Mouse (Mus musculus): ENCODE measurements at regions not wholly inside any gene's neighbourhood (a gene's known extent, or its start where the extent isn't known, plus 50 kb on each side); places are given as distances from the start of the nearest gene placed in this dataset.

DNA sequence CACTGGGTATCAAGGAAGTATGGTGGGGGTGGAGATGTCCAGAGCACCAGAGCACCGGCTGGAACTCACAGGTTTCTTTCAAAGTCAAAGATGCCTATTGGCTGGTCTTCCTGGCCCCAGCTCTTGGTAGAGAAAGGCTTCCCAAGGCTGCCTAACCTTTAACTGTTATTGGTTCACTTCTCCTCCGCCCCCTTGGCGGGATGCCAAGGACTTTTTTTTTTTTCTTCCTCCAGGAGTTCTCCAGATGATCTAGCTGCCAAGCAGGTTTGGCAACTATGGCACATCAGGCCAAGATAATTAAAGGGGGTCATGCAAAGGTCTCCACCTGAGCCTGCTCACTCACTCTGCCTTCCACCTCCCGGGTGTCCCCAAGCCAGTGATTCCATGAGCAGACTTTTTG, 67.5 kb downstream of the Sc5d start:
- no peak for ATAC-seq (replicated peaks; ENCODE audit: poor library complexity, severe bottlenecking)

DNA sequence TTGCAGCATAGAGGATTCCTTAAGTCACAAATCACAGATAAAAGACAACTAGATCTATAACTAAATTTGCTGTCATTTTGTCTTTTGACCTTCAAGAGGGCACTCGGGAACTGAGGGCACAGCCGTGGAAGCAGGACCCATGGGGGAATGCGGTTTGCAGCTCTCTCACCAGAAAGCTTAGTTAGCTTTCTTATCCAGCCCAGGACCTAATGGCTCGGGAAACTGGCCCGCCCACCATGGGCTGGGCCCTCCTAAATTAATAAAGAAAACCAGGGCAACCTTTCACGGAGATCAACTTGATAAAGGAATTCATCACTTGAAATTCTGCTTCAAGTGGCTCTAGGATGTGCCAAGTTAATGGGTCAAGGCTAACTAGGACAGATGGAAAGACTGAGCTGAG, 67.9 kb downstream of the Sc5d start:
- no peak for ATAC-seq (replicated peaks; ENCODE audit: poor library complexity, severe bottlenecking)

DNA sequence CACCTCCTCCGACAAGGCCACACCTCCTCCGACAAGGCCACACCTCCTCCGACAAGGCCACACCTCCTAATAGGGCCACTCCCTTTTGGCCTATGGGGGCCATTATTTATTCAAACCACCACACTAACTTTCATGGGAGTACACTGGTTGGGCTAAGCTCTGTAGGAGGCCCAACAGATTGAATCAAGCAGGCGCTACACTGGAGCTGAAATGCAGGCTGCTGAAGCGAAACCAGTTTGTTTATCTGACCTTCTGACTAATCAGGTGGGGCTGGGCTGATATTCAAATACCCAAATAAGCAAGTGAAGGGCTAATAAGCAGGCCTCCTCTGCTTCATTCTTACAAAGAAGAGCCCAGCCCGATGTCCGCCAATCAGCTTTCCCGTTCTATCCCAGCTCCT, 68.4 kb downstream of the Sc5d start:
- no peak for ATAC-seq (replicated peaks; ENCODE audit: poor library complexity, severe bottlenecking)

DNA sequence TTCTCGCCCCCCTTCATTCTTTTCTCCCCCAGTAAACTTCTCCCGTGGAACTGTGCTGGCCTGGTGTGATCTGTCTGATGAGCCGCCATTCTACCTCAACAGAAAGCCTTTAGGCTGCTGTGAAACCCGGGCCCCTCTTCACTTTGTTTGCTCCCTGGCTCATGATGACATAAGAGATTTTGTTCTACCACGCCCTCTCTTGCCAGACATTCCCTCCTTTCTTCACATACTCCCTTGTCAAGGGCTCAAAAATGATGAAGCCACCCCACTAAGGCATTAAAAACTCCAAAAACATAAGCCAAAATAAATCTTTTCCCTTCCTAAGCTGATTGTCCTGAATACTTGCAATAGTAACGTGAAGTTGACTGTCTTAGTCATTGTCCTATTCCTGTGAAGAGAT, 69.1 kb downstream of the Sc5d start:
- no peak for ATAC-seq (replicated peaks; ENCODE audit: poor library complexity, severe bottlenecking)

DNA sequence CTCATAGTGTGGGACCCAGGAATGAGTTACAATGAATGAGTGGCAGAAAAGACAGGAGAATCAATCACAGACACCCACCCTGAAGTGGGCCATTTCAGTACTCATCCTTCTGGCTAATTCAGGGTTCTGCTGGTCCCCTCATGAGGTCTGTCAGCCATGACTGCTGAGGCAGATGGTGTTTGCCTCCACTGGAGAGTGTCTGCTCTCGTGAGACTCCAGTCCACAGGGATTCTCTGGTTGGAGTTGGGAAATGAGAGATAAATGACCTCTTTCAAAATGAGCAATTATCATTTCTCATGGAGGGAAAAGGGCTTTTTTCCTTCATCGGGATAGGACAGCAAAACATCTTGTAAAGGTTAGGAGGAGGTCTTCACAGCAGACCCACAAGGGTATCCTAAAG, 69.9 kb downstream of the Sc5d start:
- no peak for ATAC-seq (replicated peaks; ENCODE audit: poor library complexity, severe bottlenecking)

DNA sequence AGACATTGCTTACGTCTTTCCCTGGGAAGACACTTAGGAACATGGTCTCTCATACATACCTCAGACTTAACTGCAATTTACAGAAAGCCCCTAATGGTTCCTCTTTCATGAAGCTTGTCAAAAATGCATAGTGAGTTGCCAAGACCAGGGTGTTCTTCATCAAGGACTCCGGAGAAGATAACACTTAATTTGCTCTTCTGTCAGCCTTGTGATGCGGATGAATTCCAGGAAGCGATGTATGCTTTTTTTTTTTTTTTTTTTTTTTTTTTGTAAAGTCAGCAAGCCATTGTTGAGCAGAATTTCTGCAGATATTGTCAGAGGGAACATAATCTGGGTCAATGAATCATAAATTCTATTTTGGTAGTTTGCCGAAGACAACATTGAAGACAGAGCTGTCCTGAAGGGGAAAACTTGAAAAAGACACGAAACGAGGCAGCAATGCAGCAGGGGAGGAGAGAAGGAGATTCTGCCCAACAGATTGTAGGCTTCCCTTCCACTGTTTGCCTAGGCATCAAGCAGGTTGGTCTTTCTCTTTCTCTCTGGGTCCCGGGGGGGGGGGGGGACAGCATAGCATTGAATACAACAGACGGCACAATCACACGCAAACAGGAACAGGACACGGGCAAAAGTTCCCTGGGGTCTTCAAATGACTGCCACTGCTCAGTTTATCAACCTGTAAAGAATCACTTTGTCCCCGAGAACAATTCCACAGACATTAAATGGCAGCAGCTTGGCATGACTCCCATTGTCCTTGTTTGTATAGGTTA, 69.1 kb upstream of the Sorl1 start:
- no peak for ATAC-seq (replicated peaks; ENCODE audit: poor library complexity, severe bottlenecking)

DNA sequence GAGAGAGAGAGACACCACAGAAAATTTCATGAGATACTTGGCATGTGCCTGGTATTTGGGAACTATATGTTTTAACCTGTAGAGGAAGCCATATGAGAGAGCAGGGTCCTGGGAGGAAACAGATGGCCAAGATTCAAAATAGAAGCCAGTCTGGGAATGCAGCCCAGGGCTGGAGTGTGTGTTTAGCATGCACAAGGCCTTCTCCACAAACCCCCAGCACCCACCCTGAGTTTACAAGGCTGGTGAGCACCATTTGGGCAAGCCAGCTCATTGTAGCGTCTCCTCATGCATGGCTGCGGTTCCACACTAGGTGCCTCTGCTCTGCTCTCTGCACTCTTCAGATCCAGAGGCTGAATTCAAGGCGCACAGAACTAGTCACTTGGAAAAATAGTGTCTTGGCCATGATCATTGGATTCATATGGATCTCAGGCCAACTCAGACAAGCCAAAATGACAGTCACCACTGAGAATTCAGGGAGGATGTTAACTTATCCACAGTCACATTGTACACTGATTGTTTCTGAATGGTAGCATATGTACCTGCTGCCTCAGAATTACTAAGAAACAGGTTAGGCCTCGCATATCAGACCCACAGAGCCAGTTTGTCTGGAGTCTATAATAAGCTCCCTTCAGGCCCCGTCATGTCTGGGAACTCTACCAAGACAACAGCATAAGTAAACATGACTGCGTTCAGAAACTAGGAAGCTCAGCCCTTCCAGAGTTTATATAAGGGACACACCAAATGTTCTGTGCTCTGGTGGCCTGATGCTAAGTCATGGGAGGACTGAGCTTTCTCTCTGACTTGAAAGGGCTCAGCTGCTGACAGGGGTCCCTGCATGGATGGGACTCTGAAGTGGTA, 63.5 kb upstream of the Sorl1 start:
- no peak for ATAC-seq (replicated peaks; ENCODE audit: poor library complexity, severe bottlenecking)

DNA sequence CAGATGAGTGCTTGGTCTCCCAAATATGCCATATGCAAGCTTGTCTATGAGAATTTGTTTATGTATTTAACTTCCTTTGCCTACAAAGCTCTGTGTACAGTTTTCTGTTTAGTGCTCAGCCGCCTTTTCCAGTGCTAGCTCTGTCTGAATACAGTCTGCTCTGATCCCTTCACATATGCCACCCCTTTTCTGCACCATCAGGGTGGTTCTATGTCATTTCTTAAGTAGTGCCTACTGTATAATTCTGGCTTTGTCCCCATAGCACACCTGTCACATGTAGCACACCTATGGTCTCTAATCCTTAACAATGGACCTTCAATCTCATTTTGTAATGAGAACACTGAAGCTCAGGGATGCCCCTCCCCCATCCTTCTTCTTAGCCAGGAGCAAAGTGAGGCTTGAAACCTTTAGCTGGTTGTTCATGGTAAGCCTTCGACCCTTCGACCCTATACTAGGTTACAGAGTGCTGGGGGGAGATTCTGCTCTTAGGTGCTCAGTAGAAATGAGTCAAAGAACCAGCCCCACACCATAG, 60.1 kb upstream of the Sorl1 start:
- no peak for ATAC-seq (replicated peaks; ENCODE audit: poor library complexity, severe bottlenecking)

DNA sequence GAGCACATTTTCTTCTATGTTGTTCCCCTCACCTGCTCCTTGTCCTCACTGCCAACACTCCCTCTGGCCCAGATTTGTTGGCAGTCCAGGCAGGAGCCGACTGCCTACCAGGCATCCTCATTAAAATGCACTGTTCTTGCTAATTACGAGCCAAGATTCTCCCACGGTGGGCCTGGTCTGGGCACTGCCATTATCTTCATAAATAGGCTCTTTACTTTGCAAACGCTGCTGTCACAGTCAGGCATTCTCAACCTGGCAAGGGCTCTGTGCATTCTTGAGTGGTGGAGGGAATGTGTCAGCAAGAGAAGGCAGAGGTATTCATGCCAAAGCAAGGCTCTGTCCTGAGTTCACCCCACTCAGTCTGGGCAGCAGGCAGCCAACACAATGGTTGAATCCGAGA, 59.4 kb upstream of the Sorl1 start:
- no peak for ATAC-seq (replicated peaks; ENCODE audit: poor library complexity, severe bottlenecking)

DNA sequence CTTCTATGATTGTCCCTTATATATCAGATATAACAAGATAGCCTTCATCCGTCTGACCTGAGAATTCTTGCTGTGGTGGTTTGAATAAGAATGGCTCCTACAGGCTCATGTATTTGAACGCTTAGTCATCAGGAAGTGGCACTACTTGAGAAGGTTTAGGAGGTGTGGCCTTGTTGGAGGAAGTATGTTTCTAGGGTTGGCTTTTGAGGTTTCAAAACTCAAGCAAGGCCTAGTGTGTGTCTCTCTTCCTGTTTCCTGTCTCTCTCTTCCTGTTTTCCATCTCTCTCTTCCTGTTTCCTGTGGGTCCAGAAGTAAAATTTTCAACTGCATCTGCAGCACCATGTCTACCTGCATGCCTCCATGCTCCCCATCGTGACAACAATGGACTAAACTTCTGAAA, 58.3 kb upstream of the Sorl1 start:
- ATAC-seq (replicated peaks; ENCODE audit: poor library complexity, severe bottlenecking), result peak; percentile 52

DNA sequence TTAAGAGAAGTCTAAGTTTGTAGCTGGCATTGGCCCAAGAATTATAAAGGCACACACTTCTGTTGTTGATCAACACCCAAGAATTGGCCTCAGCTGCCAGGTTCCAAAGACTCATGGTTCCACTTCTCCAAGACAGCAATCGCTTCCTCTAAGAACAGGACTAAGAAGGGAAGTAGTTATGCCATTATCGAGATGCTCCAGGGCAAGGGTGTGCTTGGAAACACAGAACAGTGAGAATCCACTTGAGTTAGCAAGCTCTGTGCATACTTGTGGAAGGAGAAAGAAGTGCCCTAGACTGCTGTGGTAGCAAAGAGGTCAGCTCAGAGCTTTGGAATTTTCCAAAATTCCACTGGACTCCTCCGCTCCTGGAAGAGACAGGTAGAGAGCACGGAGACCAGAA, 56.1 kb upstream of the Sorl1 start:
- ATAC-seq (replicated peaks; ENCODE audit: poor library complexity, severe bottlenecking), result peak; percentile 87

DNA sequence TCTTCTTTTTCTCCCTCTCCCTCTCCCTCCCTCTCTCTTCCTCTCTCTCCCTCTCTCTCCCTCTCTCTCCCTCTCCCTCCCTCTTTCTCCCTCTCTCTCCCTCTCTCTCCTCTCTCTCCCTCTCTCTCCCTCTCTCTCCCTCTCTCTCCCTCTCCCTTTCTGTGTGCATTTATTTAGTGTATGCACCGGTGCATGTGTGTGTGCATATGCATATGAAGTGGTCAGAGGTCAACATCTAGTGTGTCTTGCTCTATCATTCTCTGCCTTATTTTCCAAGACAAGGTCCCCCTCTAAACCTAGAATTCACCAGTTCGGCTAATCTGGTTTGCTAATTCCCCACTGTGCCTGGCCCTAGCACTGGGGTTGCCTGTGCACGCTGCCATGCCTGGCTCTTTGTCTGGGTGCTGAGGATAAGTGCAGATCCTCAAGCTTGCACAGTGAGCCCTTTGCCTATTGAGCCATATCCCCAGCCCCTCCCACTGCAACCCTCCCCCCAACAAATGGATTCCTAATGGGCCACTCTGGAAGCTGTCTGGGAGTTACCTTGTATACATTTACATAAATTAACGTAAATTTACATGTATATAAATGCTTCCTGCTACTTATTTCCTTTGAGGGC, 54.8 kb upstream of the Sorl1 start:
- ATAC-seq (replicated peaks; ENCODE audit: poor library complexity, severe bottlenecking), result no peak

DNA sequence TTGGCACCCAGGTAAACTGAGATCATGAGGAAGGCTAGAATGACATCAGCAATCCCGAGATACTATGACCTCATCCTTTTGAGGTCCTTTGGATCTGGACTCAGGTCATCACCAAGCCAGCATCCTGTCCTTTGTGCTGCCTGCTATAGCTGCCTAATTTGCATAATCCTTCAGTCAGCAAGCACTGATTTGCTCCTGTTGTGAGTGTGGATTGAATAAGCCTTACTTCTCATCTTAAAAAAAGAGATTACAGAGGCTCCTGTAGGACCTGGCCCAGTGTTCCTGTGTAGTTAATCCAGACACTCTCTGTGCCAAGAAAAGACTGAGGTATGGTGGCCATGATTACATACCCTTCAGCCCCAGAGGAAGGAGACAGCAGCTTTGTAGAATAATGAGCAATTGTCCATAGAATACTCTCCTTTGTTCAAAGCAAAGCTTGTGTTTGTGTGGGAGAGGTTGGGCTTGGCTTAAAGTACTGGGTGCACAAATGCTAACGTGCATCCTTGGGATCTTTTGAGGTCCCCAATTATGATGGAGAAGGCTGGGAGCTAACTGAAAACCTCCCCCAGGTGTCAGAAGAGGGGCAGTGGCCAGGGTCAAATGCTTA, 50.4 kb upstream of the Sorl1 start:
- no peak for ATAC-seq (replicated peaks; ENCODE audit: poor library complexity, severe bottlenecking)
